Mouse (Mus musculus) limb, embryonic 12.5 days (tissue): Measurements from ENCODE around the gene Rtbdn. TPM values are rescaled to one million over a fixed set of nuclear protein-coding genes. Genes with fewer than 3 reads are reported as not detected.
A peak's percentile ranks its signal among the peaks of the same experiment; 100 is the strongest.

Experiments used
- ATAC-seq: fragments of 200-750 bp; cut with Nextera tagmentation; 2 replicates; pipeline ENCODE4 v1.8.0; 2017; ENCODE audit warnings: low read depth, moderate TSS enrichment; ENCODE audit not compliant: insufficient number of reproducible peaks, insufficient read depth, low FRiP score, low TSS enrichment
- H3K27ac ChIP-seq: fragments of 300-500 bp; sonication (generic); 2 replicates; pipeline ENCODE4 v1.5.1; 2016; ENCODE audit warnings: mild to moderate bottlenecking, moderate library complexity
- H3K27me3 ChIP-seq: fragments of 300-500 bp; sonication (generic); 2 replicates; pipeline ENCODE4 v1.6.1; 2016; ENCODE audit warnings: mild to moderate bottlenecking, moderate library complexity
- H3K36me3 ChIP-seq: fragments of 300-500 bp; sonication (generic); 2 replicates; pipeline ENCODE4 v1.6.1; 2016; ENCODE audit warnings: mild to moderate bottlenecking, moderate library complexity
- H3K4me1 ChIP-seq: fragments of 300-500 bp; sonication (generic); replicated peaks from 2 replicates; pipeline ENCODE4 v1.6.1; 2016
- H3K4me2 ChIP-seq: fragments of 300-500 bp; sonication (generic); 2 replicates; pipeline ENCODE4 v1.6.1; 2016; ENCODE audit warnings: mild to moderate bottlenecking, moderate library complexity
- H3K4me3 ChIP-seq: fragments of 300-500 bp; sonication (generic); replicated peaks from 2 replicates; pipeline ENCODE4 v1.5.1; 2016; ENCODE audit warnings: mild to moderate bottlenecking
- H3K9ac ChIP-seq: fragments of 300-500 bp; sonication (generic); replicated peaks from 2 replicates; pipeline ENCODE4 v1.6.1; 2016; ENCODE audit warnings: mild to moderate bottlenecking, moderate library complexity
- H3K9me3 ChIP-seq: fragments of 300-500 bp; sonication (generic); 2 replicates; pipeline ENCODE4 v1.6.1; 2016; ENCODE audit warnings: mild to moderate bottlenecking, moderate library complexity
- WGBS: fragments of 180-500 bp; shearing (Covaris S2); methylation state at CpG from one replicate; pipeline ENCODE4 v1.1.7; 2016; 5-methylcytosine and 5-hydroxymethylcytosine counted together
- polyA plus RNA-seq: library from polyadenylated mRNA; unstranded; fragments of >200 nt; fragmentation: Nextera tagmentation; extraction: Ambion mirVana; gene quantifications from 2 replicates; pipeline ENCODE4 v1.2.1, GENCODE M21; 2016

Gene Rtbdn
- polyA plus RNA-seq, 1 experiment from 2014 or later = 0.34 TPM

GRCm38 (mm10) chr8:84921596-84921995 is 25.2 kb upstream of the Rtbdn start:
- no peak overlapping the region for H3K4me3 ChIP-seq
- H3K4me1 ChIP-seq = no peaks in the 10 kb centered on the region; the same call in 1 of the 2 replicates
- peaks cover 73% of the 10 kb centered on the region for H3K27me3 ChIP-seq
- H3K27ac ChIP-seq = no peak overlapping the region
- no peak overlapping the region for H3K9ac ChIP-seq
- ATAC-seq = no peak
- H3K4me2 ChIP-seq = no peak overlapping the region
- no peaks in the 10 kb centered on the region for H3K9me3 ChIP-seq
- whole genome bisulfite sequencing = 76% methylated on average over 2 of the region's 2 CpGs
- no peaks in the 10 kb centered on the region for H3K36me3 ChIP-seq

GRCm38 (mm10) chr8:84925557-84925956 is 21.2 kb upstream of the Rtbdn start:
- peaks cover 10% of the 10 kb centered on the region; the same call in 1 of the 2 replicates for H3K4me1 ChIP-seq
- no peak overlapping the region for H3K4me2 ChIP-seq
- no peak overlapping the region for H3K9ac ChIP-seq
- WGBS = 71% methylated on average over 7 of the region's 7 CpGs
- no peak overlapping the region for H3K27ac ChIP-seq
- H3K4me3 ChIP-seq = no peak overlapping the region
- H3K27me3 ChIP-seq = peaks cover 69% of the 10 kb centered on the region
- ATAC-seq = no peak
- H3K36me3 ChIP-seq = no peaks in the 10 kb centered on the region
- H3K9me3 ChIP-seq = no peaks in the 10 kb centered on the region

GRCm38 (mm10) chr8:84927513-84927912 is 19.3 kb upstream of the Rtbdn start:
- H3K27ac ChIP-seq = no peak overlapping the region
- no peak for ATAC-seq
- H3K4me1 ChIP-seq = peaks cover 10% of the 10 kb centered on the region; the same call in 1 of the 2 replicates
- H3K27me3 ChIP-seq = peaks cover 77% of the 10 kb centered on the region
- H3K9ac ChIP-seq = no peak overlapping the region
- WGBS = 81% methylated on average over 1 of the region's 1 CpGs
- H3K4me2 ChIP-seq = no peak overlapping the region
- H3K36me3 ChIP-seq = no peaks in the 10 kb centered on the region
- H3K4me3 ChIP-seq = no peak overlapping the region
- no peaks in the 10 kb centered on the region for H3K9me3 ChIP-seq

GRCm38 (mm10) chr8:84928456-84929306 is 18.1 kb upstream of the Rtbdn start:
- Histone ChIP-seq H3K27me3 (peaks cover 77% of the 10 kb centered on the region), H3K9ac (no peak overlapping the region), H3K4me2 (peak overlapping the region; percentile 81), H3K36me3 (no peaks in the 10 kb centered on the region), H3K27ac (no peak overlapping the region), H3K4me3 (peak overlapping the region; percentile 42), H3K4me1 (peaks cover 10% of the 10 kb centered on the region; the same call in 1 of the 2 replicates), H3K9me3 (no peaks in the 10 kb centered on the region)
- peak; percentile 67; the same call in 1 of the 2 replicates for ATAC-seq
- 2% methylated on average over 52 of the region's 52 CpGs for WGBS

GRCm38 (mm10) chr8:84930582-84930981 is 16.2 kb upstream of the Rtbdn start:
- Histone ChIP-seq H3K9ac (no peak overlapping the region), H3K27me3 (peaks cover 81% of the 10 kb centered on the region), H3K4me3 (no peak overlapping the region), H3K9me3 (no peaks in the 10 kb centered on the region), H3K4me1 (peaks cover 23% of the 10 kb centered on the region), H3K4me2 (no peak overlapping the region), H3K36me3 (no peaks in the 10 kb centered on the region), H3K27ac (no peak overlapping the region)
- WGBS = 89% methylated on average over 13 of the region's 13 CpGs
- ATAC-seq = no peak

GRCm38 (mm10) chr8:84933767-84934559 is 12.8 kb upstream of the Rtbdn start:
- 77% methylated on average over 16 of the region's 16 CpGs for WGBS
- Histone ChIP-seq H3K9ac (no peak overlapping the region), H3K36me3 (no peaks in the 10 kb centered on the region), H3K4me3 (no peak overlapping the region), H3K4me1 (peaks cover 28% of the 10 kb centered on the region), H3K9me3 (no peaks in the 10 kb centered on the region), H3K27ac (no peak overlapping the region), H3K4me2 (no peak overlapping the region), H3K27me3 (peaks cover 91% of the 10 kb centered on the region)
- ATAC-seq = no peak

GRCm38 (mm10) chr8:84934860-84935259 is 11.9 kb upstream of the Rtbdn start:
- no peak overlapping the region for H3K27ac ChIP-seq
- H3K4me2 ChIP-seq = peak overlapping the region; percentile 30
- peak overlapping the region; percentile 6; the same call in 1 of the 2 replicates for H3K4me3 ChIP-seq
- no peaks in the 10 kb centered on the region for H3K36me3 ChIP-seq
- H3K9me3 ChIP-seq = no peaks in the 10 kb centered on the region
- peak; percentile 40 for ATAC-seq
- no peak overlapping the region for H3K9ac ChIP-seq
- WGBS = under 1% methylated on average over 15 of the region's 15 CpGs
- peaks cover 91% of the 10 kb centered on the region for H3K27me3 ChIP-seq
- H3K4me1 ChIP-seq = peaks cover 24% of the 10 kb centered on the region

- Histone ChIP-seq H3K4me1 (peaks cover 24% of the 10 kb centered on the region), H3K27me3 (peaks cover 88% of the 10 kb centered on the region), H3K27ac (no peak overlapping the region), H3K4me3 (peak overlapping the region; percentile 6; the same call in 1 of the 2 replicates), H3K4me2 (peak overlapping the region; percentile 30; the same call in 1 of the 2 replicates), H3K9ac (no peak overlapping the region), H3K9me3 (no peaks in the 10 kb centered on the region), H3K36me3 (no peaks in the 10 kb centered on the region)
- no peak for ATAC-seq
- WGBS = 6% methylated on average over 14 of the region's 14 CpGs
Measured at GRCm38 (mm10) chr8:84935489-84935888, 11.3 kb upstream of the Rtbdn start.

GRCm38 (mm10) chr8:84936041-84936961 is 10.5 kb upstream of the Rtbdn start:
- peak overlapping the region; percentile 46 for H3K4me3 ChIP-seq
- H3K36me3 ChIP-seq = no peaks in the 10 kb centered on the region
- no peak overlapping the region for H3K27ac ChIP-seq
- 0 out of 2 replicates have a peak, but pooled peaks have one; percentile 37 for ATAC-seq
- H3K4me2 ChIP-seq = peak overlapping the region; percentile 80
- peak overlapping the region; percentile 52; the same call in 1 of the 2 replicates for H3K9ac ChIP-seq
- peaks cover 90% of the 10 kb centered on the region for H3K27me3 ChIP-seq
- peaks cover 24% of the 10 kb centered on the region for H3K4me1 ChIP-seq
- H3K9me3 ChIP-seq = no peaks in the 10 kb centered on the region
- WGBS = 26% methylated on average over 23 of the region's 23 CpGs

GRCm38 (mm10) chr8:84936962-84937546 is 9.7 kb upstream of the Rtbdn start, which contains the start of gene Mast1:
Gene Mast1, minus strand, starts transcription at chr8:84937359.
- H3K36me3 ChIP-seq = no peaks in the 10 kb centered on the region
- no peak within 1 kb of the TSS for H3K27ac ChIP-seq
- under 1% methylated on average over 48 of the region's 50 CpGs for WGBS
- peak within 1 kb of the TSS; percentile 46 for H3K4me3 ChIP-seq
- peak within 1 kb of the TSS; percentile 52 for H3K9ac ChIP-seq
- peak; percentile 34 for ATAC-seq
- H3K4me2 ChIP-seq = peak within 1 kb of the TSS; percentile 80
- peaks cover 89% of the 10 kb centered on the region for H3K27me3 ChIP-seq
- no peaks in the 10 kb centered on the region for H3K9me3 ChIP-seq
- H3K4me1 ChIP-seq = peaks cover 24% of the 10 kb centered on the region
